Mouse (Mus musculus) kidney, adult 8-10 months (tissue): ENCODE measurements around the gene Slc5a5.

Experiments used
- DNase-seq, 2 experiments: peaks; one replicate each; pipeline ENCODE4 v3.0.0; 2022

Gene Slc5a5

DNA sequence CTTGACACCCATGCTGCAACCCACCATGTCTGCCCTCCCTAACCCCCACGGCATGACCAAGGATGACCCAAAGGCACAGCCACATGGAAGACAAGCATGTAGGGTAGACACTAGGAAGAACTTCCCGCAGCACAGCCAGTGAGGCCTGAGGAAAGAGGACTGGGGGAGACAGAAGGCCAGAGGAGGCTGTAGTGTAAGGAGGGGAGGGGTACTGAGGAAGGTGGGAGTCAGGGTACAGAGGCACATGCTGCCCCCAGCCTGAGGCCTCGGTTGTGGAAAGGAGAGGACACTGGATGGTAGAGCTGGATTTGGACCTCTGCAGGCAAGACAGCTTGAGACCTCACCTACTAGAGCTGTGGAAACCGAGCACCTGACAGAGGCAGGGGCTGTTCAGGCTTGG is 41.6 kb downstream of the Slc5a5 start:
- DNase-seq, result no peak

DNA sequence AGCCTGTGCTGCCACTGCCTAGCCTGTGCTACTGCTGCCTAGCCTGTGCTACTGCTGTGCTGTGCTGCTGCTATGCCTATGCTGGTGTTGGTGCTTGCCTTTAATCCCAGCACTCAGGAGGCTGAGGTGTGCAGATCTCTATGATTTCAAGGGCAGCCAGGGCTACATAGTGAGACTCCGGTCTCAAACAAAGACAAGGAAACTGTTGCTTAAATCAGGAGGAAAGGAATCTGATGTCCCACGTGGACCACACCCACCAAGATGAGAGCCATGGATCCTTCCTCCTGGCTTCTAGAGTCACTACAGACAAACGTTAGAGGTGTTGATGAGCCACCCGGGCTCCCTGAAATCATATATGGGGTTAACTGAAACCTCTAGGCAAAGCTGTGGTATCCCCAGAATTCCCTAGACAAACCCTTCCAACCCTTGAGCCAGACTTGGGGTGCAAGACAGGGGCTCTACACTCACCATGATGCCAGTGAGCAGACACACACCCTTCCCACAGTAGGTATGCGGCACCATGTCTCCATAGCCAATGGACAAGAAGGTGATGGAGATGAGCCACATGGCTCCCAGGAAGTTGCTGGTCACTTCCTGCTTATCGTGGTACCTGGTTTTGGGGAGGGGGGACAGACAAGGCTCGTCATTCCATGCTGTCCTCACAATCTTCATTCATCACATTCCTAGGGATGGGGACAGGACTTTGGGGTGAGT is 42.3 kb downstream of the Slc5a5 start:
- no peak for DNase-seq

DNA sequence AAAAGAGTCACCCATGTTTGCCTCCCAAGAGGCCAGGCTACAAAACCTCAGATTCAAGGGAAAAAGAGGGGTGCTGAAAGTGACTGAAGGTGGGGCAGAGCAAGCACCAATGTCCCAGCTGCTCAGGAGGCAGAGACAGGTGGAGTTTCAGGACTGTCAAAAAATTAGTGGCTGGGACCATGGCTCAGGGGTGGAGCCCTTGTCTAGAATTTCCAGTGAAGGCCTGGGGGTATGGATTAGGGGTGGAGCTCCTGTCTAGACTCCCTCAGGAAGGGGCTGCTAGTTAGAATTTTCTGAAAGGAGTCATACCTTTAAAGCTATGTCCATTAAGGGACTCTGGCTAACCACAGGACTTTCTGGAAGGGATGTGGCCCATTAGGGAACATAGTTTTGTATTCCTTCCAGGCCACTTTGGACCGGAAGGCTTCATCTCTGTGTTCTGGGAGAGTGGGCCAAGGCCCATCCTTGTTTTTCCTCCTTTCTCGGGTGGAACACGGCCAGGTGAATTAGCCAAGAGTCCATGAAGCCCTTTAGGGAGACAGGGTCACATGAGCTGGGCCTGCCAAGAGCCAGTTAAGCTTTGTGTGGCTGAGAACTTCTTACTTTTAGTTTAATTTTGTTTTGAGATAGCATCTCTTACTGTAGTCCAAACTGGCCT is 43.1 kb downstream of the Slc5a5 start:
- DNase-seq, result no peak

DNA sequence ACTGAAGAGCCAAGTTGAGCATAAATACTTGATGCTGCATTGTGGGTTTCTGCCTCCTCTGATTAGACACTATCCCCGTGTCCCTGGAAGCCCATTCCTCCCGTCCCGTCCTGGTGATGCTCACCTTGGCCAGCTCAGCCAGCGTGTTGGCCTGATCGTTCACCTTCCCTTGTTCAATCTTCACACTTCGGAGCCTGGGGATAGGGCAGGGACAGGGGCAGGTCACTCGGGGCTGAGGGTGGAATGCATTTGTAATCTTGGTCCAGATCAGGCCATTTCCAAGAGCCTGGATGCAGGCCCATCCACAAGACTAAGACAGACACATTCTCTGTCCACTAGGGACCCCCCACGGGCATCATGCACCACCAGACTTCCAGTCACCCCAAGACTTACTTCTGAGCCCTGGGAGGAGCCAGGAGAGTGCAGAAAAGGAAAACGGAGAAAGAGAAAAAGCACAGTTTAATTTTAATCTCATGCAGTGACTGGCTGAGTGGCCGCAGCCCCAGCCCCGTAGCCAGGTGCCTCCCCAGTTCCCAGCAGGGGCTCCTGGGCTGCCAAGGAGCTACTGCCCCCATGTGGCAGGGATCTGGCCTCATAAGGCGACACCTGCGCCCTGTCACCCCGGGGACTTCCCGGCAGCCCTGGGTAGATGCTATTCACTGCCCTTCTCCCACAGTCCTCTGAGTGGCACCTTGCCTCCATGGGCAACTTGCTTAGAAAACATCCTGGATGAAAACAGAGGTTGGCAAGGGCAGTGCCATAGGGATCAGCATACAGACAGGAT is 46.0 kb downstream of the Slc5a5 start:
- DNase-seq, result no peak

DNA sequence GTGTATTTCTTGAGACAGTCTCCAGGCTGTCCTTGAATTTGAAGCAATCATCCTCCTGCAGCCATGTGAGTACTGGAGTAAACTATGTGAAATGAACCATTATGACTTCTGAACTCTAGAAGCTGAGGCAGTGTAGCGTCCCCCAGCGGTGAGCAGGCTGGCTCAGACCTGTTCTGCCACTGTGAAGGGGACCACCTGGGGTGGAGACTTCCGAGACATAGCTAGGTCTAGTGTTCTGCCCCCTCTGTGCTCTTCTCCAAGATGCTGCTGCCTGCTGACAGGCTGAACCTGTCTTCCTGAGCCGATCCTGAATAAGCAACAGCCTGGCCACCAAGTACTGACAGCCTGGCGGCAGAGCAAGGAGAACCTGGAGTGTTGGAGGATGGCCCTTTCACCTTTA is 47.4 kb downstream of the Slc5a5 start:
- DNase-seq, result no peak

DNA sequence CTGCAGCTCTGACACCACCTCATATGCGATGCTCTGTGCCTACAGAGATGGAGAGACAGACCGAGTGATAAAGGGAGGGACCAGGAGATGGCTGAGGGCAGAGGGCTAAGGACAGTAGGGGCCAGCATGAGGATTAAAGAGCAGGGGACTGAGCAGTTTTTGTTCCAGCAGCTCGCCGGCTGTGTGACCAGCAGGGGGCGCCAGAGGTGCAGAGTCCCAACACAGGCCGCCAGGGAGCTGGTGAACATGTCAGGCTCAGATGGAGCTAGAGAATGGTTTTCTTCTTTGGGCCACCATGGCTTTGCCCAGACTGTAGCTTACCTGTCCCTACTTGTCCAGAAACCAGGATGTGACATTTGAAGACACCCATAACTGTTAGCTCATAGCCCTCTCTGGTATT is 48.0 kb downstream of the Slc5a5 start:
- DNase-seq, result peak; percentile 78 to 91

DNA sequence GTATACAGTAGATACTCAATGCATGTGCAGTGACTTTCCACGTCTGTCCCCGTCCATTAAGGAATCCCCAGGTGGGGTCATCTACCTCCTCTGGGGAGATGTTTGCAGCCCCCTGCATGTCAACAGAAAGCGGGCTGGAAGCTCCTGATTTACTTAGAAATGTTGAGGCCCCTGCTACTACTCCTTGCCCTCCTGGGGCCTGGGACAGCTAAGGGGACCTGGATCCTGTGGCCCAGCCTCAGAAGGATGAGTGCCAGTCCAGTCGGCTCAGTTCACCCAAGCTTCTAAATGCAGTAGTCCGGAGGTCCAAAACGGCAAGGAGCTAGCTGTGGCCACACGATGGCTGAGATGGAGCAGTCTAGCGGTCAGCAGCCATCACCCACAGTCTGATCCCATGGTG is 48.6 kb downstream of the Slc5a5 start:
- DNase-seq, result no peak

DNA sequence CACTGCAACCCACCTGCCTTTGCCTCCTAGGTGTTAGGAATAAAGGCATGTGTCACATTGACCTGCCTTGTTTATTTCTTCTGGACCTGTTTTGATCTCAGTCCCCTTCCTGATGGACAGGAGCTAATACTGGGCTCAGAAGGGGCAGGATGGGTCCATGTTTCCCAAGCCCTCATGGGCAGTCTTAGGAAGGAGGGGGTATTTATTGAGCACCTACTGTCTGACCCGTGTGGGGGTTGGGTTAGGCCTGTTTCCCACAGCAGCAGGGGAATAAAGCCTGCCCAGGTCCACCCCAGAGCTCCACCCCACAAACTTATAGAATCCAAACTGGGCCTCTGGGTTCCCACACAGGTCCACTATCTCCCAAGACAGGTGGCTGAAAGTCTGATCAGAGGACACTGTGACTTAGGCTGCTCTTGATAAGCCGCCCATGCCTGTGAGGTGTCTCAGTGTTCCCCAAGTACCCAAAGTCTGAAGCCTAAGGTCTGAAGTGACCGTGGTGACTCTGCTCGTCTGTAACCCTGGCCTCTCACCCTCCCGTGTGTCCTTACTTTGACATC is 49.3 kb downstream of the Slc5a5 start:
- DNase-seq, result no peak

DNA sequence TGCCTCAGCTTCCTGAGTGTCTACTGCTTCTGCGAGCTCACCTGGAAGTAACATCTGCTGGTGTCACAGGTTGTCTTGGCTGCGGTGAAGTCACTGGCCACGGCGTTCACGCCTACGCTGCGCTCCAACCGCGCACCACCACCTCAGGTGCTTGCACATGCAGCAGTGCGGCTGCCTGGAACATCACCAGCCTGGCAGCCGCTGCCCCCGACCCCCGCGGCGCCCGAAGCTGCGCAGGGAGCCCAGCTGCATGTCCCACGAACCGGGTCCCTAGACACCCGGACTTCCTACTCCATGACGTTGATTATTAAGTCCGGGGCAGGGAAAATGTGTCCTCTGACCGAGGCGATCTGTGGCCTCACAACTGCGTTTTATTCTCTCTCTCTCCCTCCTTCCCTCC is 50.1 kb downstream of the Slc5a5 start:
- no peak for DNase-seq

DNA sequence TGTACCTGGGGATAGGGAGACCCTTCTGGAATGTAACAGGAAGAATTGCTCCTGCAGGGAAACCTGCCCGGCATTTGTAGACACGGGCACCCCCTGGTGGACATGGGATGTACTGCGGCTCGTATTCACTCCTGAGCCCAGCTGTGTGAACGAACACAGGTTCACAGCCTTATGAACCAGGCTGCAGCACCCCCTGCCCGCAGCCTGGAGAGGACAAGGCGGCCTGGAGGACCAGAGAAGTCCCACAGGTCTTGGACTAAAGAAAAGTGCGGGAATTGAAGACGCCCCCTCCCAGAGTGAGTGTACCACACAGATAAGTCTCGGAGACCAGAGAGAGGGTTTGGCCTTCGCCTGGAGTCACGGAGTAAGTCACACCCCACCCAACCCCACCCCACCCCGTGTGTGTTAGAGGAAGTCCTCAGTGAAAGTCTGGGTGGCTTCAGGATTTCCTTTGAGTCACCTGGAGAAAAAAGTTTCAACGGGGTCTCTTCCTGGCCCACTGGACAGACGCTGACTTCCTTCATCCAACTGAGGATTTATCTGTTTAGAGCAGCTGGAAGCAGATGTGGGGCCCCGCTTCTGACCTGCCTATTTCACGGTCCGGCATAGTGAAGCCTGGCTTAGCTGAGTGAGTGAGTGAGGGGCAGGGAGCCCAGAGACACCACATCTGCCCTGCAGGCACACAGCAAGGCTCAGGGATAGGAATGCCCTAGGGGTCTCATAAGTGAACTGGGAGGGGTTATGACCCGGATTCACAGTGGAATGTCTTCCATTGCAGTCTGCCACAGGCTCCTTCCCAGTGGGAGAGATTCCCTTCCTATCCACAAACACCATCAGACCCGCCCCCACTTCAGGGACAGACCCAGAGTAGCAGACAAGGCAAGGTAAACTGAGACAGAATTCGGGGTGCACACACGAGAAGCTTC is 51.1 kb downstream of the Slc5a5 start:
- peak; percentile 86 to 96 for DNase-seq

DNA sequence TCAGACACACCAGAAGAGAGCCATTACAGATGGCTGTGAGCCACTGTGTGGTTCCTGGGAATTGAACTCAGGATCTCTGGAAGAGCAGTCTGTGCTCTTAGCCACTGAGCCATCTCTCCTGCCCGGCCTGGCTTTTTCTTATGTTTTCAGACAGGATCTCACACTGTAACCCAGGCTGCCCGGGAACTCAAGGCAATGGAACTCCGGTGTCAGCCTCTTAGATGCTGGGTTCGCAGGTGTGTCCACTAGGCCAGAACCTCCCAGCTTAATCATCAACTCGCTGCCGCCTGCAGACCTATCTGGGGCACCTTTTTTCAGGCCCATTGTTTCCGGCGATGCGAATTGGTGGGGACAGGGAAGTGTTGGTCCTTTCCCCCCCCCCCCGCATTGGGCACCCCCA is 52.0 kb downstream of the Slc5a5 start:
- peak; percentile 75 to 76 for DNase-seq

DNA sequence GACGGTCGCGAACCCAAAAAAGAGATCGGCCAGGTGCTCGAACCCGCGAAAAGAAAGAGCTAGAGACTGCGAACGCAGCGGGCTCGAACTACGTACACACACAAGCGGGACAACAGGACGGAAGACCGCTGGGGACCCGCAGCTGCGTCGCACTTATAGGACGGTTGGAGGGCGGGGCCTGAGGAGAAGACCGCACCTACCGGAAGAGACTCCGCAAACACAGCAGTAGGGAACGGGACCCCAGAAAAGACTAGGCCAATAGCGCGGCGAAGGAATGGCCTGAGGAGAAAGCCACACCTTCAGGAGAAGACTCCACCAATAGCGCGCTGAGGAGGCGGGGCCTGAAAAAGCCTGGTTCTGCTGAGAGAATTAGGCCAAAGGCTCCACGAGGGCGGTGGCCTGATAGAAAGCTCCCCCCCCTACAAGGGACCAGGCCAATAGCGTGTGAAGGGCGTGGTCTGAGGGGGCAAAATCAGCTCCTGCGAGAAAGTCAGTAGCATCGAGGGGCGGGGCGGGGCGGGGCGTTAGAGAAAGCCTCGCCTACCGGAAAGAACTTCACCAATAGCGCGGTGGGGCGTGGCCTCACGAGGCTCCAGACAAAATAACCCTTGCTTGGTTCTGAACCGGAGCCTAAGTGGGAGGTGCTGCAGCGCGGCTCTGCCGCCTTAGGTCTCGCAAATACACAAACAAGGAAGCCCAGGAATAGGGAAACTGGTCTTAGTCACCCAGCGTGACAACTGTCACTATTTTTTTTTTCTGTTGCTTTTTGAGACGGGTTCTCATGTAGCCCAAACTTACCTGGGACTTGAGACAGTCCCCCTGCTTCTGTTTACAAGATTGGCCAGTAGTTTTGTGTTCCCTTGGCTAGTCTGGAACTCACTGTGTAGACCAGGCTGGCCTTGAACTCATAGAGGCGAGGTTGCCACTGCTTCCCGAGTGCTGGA is 52.9 kb downstream of the Slc5a5 start, which contains the start of gene Arrdc2:
TSS of gene Arrdc2 (minus strand) at position 313 of the 944 bp plus-strand sequence.
- DNase-seq, result peak; percentile 100

DNA sequence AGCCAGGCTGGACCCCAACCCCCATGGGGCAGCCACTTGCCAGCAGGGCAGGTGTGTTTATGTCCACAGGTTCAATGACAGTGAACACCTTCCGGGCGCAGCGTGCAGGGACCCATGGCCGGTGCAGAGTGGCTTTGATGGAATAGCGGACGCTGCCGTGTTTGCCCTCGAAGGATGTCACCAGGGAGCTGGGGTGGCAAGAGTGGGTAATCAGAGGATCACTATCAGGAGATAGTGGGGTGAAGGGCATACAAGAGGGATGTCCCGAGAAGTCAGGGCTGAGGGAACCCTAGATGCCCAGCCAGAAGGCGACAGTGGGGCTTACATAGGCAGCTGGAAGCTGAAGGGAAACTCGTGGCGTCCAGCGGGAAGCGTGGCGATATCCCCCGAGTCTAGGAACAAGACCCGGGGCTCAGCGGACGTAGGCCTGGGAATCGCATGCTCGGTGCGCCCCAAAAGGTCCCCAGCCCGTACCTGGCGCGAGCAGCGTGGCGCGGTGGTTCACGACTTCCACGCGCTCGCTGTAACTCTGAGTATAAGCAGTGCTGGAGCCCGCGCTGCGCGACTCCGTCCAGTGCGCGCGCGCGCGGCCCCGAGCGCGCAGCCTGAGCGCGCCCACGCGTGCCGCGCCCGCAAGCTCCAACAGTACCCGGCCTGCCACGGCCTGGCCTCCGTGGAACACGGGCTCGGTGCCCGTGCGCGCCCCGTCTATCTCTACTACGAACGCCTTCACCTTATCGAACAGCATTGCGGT is 53.7 kb downstream of the Slc5a5 start:
- no peak for DNase-seq

DNA sequence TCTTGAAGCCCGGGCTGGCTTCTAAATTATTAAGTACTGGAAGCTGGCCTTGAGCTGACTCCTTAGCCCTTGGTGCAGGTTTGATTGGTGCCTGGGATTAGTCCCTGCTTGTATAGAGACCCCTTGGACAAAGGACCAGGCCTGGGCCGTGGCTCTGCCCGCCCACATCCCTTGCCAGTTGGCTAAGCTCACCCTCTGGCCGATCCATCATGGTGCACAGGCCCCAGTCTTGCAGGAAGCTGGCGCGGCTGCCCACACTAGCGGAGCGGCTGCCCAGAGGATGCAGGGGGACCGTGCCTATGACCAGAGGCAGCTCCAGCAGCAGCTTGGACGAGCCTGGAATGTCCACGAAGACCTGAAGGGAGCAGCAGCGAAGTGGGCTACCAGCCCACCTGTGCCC is 55.9 kb downstream of the Slc5a5 start:
- no peak for DNase-seq

DNA sequence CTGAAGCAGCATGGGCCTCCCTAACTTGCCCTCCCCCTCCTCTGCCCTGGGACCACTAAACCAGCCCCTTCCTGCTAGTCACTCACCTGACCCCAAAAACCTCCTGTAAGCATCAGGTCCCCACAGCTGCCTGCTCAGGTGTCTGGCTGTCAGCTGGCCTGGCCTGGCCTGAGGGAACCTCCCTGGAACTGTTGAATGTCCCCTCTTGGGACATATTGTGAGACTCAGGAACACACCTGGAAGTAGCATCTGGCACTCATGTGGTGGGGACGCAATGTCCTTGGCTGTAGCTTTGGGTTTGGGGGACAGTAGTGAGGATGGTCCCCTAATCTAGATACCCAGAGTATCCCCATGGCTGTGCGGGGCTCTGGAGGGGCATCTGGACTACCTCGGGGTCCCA is 58.5 kb downstream of the Slc5a5 start:
- DNase-seq, result no peak

DNA sequence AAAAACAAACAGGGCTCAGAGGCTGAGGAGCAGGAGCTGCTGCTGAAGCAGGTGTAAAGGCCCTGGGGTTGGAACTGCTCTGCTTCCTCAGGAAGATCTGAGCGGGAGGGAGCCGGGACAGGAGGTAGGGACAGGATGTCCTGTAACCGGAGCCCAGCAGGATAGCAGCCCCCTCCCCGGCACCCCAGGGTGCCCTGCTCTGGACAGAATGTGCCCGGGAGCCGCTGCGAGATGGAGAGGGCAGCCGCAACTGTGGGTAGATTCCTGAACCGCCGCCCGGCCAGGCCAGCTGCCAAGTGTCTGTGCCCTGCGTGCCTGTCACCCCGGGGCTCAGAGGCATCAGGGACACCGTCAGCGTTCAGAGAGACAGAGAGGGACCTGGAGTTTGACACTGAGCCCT is 59.0 kb downstream of the Slc5a5 start:
- DNase-seq, result peak; percentile 36 to 73

DNA sequence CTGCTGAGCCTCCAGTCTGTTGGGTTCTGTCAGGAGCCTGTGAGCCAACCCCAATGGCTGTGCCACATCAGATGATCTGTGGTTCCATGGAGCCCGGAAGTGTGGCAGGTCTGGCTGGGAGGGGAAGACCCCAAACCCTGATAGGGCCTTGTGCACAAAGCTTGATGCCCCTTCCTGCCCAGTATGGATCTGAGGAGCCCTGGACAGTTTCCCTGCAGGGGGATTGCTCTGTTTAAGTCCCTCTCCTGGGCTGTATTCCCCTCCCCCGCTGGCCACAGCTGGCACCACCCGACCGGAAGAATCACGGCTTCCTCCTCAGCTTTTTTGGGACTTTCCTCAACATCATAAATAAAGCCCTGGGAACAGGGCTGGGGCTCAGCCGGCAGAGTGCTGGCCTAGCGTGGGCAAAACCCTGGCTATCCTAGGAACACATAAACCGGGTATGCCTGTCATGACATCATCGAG is 59.5 kb downstream of the Slc5a5 start:
- peak; percentile 53 to 59 for DNase-seq
